Mouse (Mus musculus): ENCODE measurements around the gene Gm20388. TPM values are rescaled to one million over a fixed set of nuclear protein-coding genes. Genes with fewer than 3 reads are reported as not detected.

Gm20388 gene
- polyA plus RNA-seq, 1 experiment from 2014 or later = 1.4 TPM

DNA sequence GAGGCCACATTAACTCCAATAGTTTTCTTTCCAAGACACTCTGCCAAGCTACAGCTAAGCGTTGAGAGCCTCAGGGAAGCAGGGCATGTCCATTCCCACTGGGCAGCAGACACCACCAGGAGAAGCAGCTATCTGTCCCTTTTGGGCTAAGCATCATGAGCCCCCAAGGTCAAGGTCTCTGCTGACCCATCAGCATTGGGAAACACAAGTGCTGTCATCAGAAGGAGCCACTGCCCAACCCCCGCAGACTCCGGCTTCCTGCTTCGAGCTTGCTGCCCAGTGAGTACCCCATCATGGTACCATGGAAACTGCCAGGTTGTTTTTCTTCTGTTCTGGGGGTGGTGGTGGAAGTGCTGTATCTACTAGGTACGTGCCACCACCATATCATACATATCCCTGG is 1957.6 kb downstream of the Gm20388 start:
- Histone ChIP-seq H3K4me2 (ENCODE audit: low read depth, low read length) (no peak overlapping the region), H3K4me1 (ENCODE audit: control insufficient read depth, low read depth, low read length) (peaks cover 4% of the 10 kb centered on the region), H3K27ac (ENCODE audit: low read length) (no peak overlapping the region), H3K4me3 (ENCODE audit: low read depth, low read length) (no peak overlapping the region), H3K9ac (ENCODE audit: low read depth, low read length) (no peak overlapping the region), H3K9me3 (replicated peaks; ENCODE audit: control insufficient read depth, low read length) (no peaks in the 10 kb centered on the region), H3K27me3 (ENCODE audit: control insufficient read depth, insufficient read depth, low read depth, low read length) (no peaks in the 10 kb centered on the region), H3K36me3 (ENCODE audit: control insufficient read depth, insufficient read depth) (no peaks in the 10 kb centered on the region)
- ATAC-seq (ENCODE audit: low read depth) = no peak
- WGBS (ENCODE audit: insufficient replicate concordance) = 72% methylated on average over 5 of the region's 5 CpGs

DNA sequence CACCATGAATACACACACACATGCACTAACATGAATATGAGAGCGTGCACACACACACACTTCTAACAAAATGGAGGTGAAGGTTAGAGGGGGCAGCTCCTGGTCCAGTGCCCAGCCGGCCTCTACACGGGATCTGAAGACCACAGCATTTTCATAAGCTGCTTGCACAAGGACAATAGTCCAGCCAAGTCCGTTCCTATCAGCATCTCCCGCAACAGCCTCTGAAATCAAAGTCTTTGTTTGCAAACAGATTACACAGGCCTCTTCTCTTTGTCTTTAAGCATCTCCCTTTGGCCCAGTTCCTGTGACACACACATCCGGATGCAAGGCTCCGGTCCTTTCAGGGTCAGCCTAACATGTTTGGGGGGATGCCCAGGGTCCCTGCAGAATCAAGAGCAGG is 1958.3 kb downstream of the Gm20388 start:
- H3K9ac ChIP-seq (ENCODE audit: low read depth, low read length) = no peak overlapping the region
- H3K4me2 ChIP-seq (ENCODE audit: low read depth, low read length) = no peak overlapping the region
- H3K27me3 ChIP-seq (ENCODE audit: control insufficient read depth, insufficient read depth, low read depth, low read length) = no peaks in the 10 kb centered on the region
- no peak for ATAC-seq (ENCODE audit: low read depth)
- WGBS (ENCODE audit: insufficient replicate concordance) = 65% methylated on average over 7 of the region's 7 CpGs
- H3K4me3 ChIP-seq (ENCODE audit: low read depth, low read length) = no peak overlapping the region
- H3K27ac ChIP-seq (ENCODE audit: low read length) = no peak overlapping the region
- no peaks in the 10 kb centered on the region for H3K36me3 ChIP-seq (ENCODE audit: control insufficient read depth, insufficient read depth)
- H3K9me3 ChIP-seq (replicated peaks; ENCODE audit: control insufficient read depth, low read length) = no peaks in the 10 kb centered on the region
- H3K4me1 ChIP-seq (ENCODE audit: control insufficient read depth, low read depth, low read length) = peaks cover 4% of the 10 kb centered on the region

DNA sequence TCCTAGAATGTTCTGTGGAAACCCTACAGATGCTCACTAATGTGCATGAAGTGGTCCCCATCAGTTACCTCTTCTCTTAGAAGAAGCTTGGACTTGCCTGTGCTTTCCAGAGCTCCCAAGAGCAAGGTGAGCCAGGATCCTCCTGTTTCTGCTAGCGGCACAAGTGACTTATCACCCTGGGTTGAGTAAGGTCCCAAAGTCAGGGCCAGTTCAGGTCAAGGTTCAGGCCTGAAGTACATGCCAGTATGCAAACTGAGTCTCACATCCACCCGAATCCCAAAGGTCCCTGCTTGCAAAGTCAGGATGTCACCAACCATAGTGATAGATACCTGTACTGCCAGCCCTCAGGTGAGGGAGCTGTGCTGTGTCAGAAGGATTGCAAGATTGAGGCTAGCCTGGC is 1959.5 kb downstream of the Gm20388 start:
- ATAC-seq (ENCODE audit: low read depth) = no peak
- H3K4me3 ChIP-seq (ENCODE audit: low read depth, low read length) = no peak overlapping the region
- no peak overlapping the region for H3K27ac ChIP-seq (ENCODE audit: low read length)
- H3K4me2 ChIP-seq (ENCODE audit: low read depth, low read length) = no peak overlapping the region
- no peak overlapping the region for H3K9ac ChIP-seq (ENCODE audit: low read depth, low read length)
- H3K4me1 ChIP-seq (ENCODE audit: control insufficient read depth, low read depth, low read length) = peaks cover 4% of the 10 kb centered on the region
- H3K9me3 ChIP-seq (replicated peaks; ENCODE audit: control insufficient read depth, low read length) = no peaks in the 10 kb centered on the region
- H3K36me3 ChIP-seq (ENCODE audit: control insufficient read depth, insufficient read depth) = no peaks in the 10 kb centered on the region
- H3K27me3 ChIP-seq (ENCODE audit: control insufficient read depth, insufficient read depth, low read depth, low read length) = no peaks in the 10 kb centered on the region
- 56% methylated on average over 2 of the region's 2 CpGs for WGBS (ENCODE audit: insufficient replicate concordance)

DNA sequence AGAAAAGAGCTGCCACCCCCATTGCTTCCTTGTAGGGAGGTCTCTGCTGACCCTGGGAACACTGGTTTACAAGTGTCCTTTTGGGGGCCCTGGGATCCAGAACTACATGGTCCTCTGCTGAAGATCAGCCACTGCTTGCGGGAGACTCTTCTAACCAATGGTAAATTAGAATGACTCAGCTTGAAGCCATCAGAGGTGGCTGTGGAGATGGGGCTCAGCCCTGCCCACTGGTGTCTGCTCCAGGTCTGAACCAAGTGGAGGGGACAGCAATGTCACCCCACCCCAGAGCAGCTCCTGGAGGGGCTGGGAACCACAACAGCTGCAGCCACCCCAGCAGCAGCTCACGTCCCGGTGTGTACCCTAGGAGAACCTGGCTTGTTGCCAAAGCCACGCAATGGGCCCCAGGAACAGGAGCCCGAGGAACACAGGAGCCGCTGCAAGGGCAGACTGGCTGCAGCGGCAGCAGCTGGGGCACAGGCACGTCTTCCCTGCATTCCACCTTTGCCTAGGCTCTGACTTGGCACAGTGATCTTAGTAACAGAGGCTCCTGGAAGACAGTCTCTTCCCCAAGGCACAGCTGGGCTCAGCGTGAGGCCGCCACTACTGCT is 1961.3 kb downstream of the Gm20388 start:
- Histone ChIP-seq H3K27me3 (ENCODE audit: control insufficient read depth, insufficient read depth, low read depth, low read length) (no peaks in the 10 kb centered on the region), H3K4me3 (ENCODE audit: low read depth, low read length) (no peak overlapping the region), H3K9me3 (replicated peaks; ENCODE audit: control insufficient read depth, low read length) (no peaks in the 10 kb centered on the region), H3K36me3 (ENCODE audit: control insufficient read depth, insufficient read depth) (no peaks in the 10 kb centered on the region), H3K27ac (ENCODE audit: low read length) (no peak overlapping the region), H3K4me2 (ENCODE audit: low read depth, low read length) (no peak overlapping the region), H3K9ac (ENCODE audit: low read depth, low read length) (no peak overlapping the region), H3K4me1 (ENCODE audit: control insufficient read depth, low read depth, low read length) (peaks cover 4% of the 10 kb centered on the region)
- 0 out of 2 replicates have a peak, but pooled peaks have one; percentile 22 for ATAC-seq (ENCODE audit: low read depth)
- WGBS (ENCODE audit: insufficient replicate concordance) = 35% methylated on average over 10 of the region's 10 CpGs

DNA sequence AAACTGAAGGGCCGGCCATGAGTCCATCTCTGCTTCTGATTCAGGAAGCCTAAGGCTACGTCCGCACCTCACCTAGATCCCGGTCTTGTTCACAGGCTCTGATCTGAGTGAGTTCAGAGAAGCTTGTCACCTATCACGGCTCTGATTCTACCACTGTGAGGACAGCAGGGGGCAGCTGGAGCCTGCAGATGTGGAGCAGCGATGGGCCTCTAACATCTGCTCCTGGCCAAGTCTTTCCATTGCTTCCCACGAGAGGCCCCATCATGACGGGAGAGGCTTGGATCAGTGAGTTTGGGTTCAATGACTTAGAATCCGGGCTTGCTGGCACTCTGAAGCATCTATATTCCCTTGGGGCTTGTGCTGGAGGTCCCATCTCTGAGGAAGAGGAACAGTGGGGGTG is 1963.4 kb downstream of the Gm20388 start:
- no peak overlapping the region for H3K4me2 ChIP-seq (ENCODE audit: low read depth, low read length)
- H3K4me1 ChIP-seq (ENCODE audit: control insufficient read depth, low read depth, low read length) = peaks cover 4% of the 10 kb centered on the region
- no peaks in the 10 kb centered on the region for H3K36me3 ChIP-seq (ENCODE audit: control insufficient read depth, insufficient read depth)
- no peaks in the 10 kb centered on the region for H3K9me3 ChIP-seq (replicated peaks; ENCODE audit: control insufficient read depth, low read length)
- H3K4me3 ChIP-seq (ENCODE audit: low read depth, low read length) = no peak overlapping the region
- WGBS (ENCODE audit: insufficient replicate concordance) = 44% methylated on average over 9 of the region's 9 CpGs
- H3K27me3 ChIP-seq (ENCODE audit: control insufficient read depth, insufficient read depth, low read depth, low read length) = no peaks in the 10 kb centered on the region
- H3K9ac ChIP-seq (ENCODE audit: low read depth, low read length) = no peak overlapping the region
- no peak overlapping the region for H3K27ac ChIP-seq (ENCODE audit: low read length)
- ATAC-seq (ENCODE audit: low read depth) = peak; percentile 54; the same call in 1 of the 2 replicates

DNA sequence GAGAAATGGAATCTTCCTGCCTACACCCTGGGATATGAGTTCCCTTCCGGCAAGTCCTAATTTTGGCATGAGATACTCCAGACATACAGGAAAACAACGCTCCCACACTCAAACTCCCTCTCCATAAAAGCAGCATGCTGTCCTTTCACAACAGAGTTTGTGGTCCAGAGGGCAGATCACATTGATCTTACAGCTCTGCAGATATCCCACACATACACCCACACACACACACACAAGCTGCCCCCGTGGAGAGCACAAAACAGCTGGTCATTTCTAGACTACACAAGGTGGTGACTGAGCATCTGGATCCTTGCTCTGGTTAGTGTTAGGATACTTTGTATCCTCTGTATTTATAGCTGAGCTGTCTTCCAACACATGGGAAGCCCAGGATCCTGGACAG is 1964.4 kb downstream of the Gm20388 start:
- no peak overlapping the region for H3K4me2 ChIP-seq (ENCODE audit: low read depth, low read length)
- H3K4me1 ChIP-seq (ENCODE audit: control insufficient read depth, low read depth, low read length) = peaks cover 4% of the 10 kb centered on the region
- H3K27me3 ChIP-seq (ENCODE audit: control insufficient read depth, insufficient read depth, low read depth, low read length) = no peaks in the 10 kb centered on the region
- no peaks in the 10 kb centered on the region for H3K9me3 ChIP-seq (replicated peaks; ENCODE audit: control insufficient read depth, low read length)
- H3K9ac ChIP-seq (ENCODE audit: low read depth, low read length) = no peak overlapping the region
- H3K4me3 ChIP-seq (ENCODE audit: low read depth, low read length) = no peak overlapping the region
- ATAC-seq (ENCODE audit: low read depth) = no peak
- WGBS (ENCODE audit: insufficient replicate concordance) = 62% methylated on average over 3 of the region's 3 CpGs
- no peak overlapping the region for H3K27ac ChIP-seq (ENCODE audit: low read length)
- 0 out of 2 replicates have a peak, but pooled peaks cover 3% of the 10 kb centered on the region for H3K36me3 ChIP-seq (ENCODE audit: control insufficient read depth, insufficient read depth)

DNA sequence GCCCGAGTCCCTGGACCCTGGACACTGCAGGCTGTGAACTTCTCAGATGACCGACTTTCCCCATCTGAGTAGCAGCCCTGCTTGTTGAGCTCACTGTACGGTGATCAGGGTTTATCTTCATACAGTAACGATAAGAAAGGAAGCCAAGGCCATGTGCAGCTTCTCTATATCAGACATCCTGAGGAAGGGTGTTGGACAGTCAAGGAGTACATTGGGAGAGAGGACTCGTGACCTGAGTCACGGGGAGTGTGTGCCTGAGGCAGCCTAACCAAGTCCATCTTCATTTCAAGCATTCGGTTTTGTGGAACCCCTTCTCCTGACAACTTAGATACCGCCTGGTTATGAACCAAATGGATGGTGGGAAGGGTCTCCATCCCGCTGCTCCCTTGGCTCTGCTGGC is 1964.9 kb downstream of the Gm20388 start:
- Histone ChIP-seq H3K9me3 (replicated peaks; ENCODE audit: control insufficient read depth, low read length) (no peaks in the 10 kb centered on the region), H3K36me3 (ENCODE audit: control insufficient read depth, insufficient read depth) (peaks cover 3% of the 10 kb centered on the region; the same call in 1 of the 2 replicates), H3K27me3 (ENCODE audit: control insufficient read depth, insufficient read depth, low read depth, low read length) (no peaks in the 10 kb centered on the region), H3K4me1 (ENCODE audit: control insufficient read depth, low read depth, low read length) (peaks cover 4% of the 10 kb centered on the region), H3K4me2 (ENCODE audit: low read depth, low read length) (no peak overlapping the region), H3K27ac (ENCODE audit: low read length) (no peak overlapping the region), H3K4me3 (ENCODE audit: low read depth, low read length) (no peak overlapping the region), H3K9ac (ENCODE audit: low read depth, low read length) (no peak overlapping the region)
- no peak for ATAC-seq (ENCODE audit: low read depth)
- 43% methylated on average over 9 of the region's 9 CpGs for WGBS (ENCODE audit: insufficient replicate concordance)

DNA sequence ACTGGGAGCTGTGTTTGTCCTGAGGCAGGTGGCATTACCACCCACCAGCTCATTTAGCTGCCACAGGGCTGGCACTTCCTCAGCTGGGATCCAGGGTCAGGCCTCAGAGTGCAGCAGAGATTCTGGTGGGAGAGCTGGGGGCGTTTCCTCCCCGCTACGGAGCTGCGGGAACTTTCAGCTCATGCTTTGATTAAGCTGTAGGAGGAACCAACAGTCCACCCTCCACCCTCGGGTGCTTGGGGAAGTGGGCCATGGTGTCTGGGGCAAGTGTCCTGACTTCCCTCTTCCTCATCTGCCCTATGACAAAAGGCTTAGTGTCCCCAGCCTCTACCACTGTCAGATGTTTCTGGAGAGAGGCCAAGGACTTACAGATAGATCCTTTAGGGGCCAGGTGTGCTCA is 1966.6 kb downstream of the Gm20388 start:
- Histone ChIP-seq H3K4me2 (ENCODE audit: low read depth, low read length) (no peak overlapping the region), H3K4me1 (ENCODE audit: control insufficient read depth, low read depth, low read length) (peaks cover under 1% of the 10 kb centered on the region; the same call in 1 of the 2 replicates), H3K27ac (ENCODE audit: low read length) (no peak overlapping the region), H3K27me3 (ENCODE audit: control insufficient read depth, insufficient read depth, low read depth, low read length) (no peaks in the 10 kb centered on the region), H3K9me3 (replicated peaks; ENCODE audit: control insufficient read depth, low read length) (no peaks in the 10 kb centered on the region), H3K9ac (ENCODE audit: low read depth, low read length) (no peak overlapping the region), H3K4me3 (ENCODE audit: low read depth, low read length) (no peak overlapping the region), H3K36me3 (ENCODE audit: control insufficient read depth, insufficient read depth) (peaks cover 18% of the 10 kb centered on the region)
- ATAC-seq (ENCODE audit: low read depth) = no peak
- WGBS (ENCODE audit: insufficient replicate concordance) = 13% methylated on average over 5 of the region's 5 CpGs

DNA sequence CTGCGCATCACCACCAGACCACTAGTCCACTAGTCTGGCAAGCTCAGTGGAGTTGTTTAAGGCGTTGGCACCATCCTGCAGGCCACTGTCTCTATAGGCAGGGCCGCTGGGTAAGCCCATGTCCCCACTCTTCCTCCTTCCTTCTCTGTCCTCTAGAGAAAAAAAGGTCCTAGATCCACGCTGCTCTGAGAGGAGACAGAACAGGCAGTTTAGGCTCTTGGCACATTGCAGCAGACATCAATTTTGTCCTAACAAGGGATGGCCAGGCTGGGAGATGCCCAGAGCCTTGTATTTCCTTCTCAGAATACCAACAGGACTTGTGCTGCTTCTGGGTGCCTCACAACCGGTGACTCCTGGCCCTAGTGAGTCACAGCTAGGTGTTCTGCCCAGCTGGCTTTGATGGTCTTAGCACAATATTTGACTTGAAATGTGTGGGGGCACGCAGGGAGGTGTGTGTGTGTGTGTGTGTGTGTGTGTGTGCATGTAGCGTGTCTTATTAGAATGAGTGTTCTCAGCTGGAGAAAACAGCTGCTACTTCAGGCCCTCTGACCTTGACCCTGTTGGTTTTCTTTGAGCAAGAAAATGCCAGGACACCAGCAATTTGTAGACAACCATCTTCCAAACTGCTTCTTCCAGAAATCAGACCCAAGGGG is 1967.3 kb downstream of the Gm20388 start:
- Histone ChIP-seq H3K9me3 (replicated peaks; ENCODE audit: control insufficient read depth, low read length) (no peaks in the 10 kb centered on the region), H3K27ac (ENCODE audit: low read length) (no peak overlapping the region), H3K4me1 (ENCODE audit: control insufficient read depth, low read depth, low read length) (no peaks in the 10 kb centered on the region; the same call in 1 of the 2 replicates), H3K4me2 (ENCODE audit: low read depth, low read length) (no peak overlapping the region), H3K36me3 (ENCODE audit: control insufficient read depth, insufficient read depth) (peaks cover 25% of the 10 kb centered on the region), H3K4me3 (ENCODE audit: low read depth, low read length) (no peak overlapping the region), H3K27me3 (ENCODE audit: control insufficient read depth, insufficient read depth, low read depth, low read length) (no peaks in the 10 kb centered on the region), H3K9ac (ENCODE audit: low read depth, low read length) (no peak overlapping the region)
- no peak for ATAC-seq (ENCODE audit: low read depth)
- WGBS (ENCODE audit: insufficient replicate concordance) = 78% methylated on average over 7 of the region's 7 CpGs

Measured in liver, embryonic 16.5 days (tissue).